Mouse (Mus musculus): Measurements from ENCODE around the gene Chpf2. TPM values are rescaled to one million over a fixed set of nuclear protein-coding genes. Genes with fewer than 3 reads are reported as not detected.
"Not testable (repeated sequence)": the region's sequence is repeated elsewhere in the genome, so short reads cannot be mapped to it uniquely, and the experiment has no call there.

Chpf2 gene
- total RNA-seq (2021) = 10 to 100 TPM; 28.7 to 33.7 TPM

- DNase-seq = peak; percentile 83
- intact Hi-C loops (cut with DNase I) = no loop called here
Observed at GRCm38 (mm10) chr5:24586547-24587199, at the start of gene Chpf2. TSS of gene Chpf2 (plus strand) at chr5:24586741.

- intact Hi-C loops (cut with DNase I) = no loop called here
- peak; percentile 43 for DNase-seq
Observed at GRCm38 (mm10) chr5:24537618-24538017, 48.9 kb upstream of the Chpf2 start.

GRCm38 (mm10) chr5:24539571-24540296 is 46.8 kb upstream of the Chpf2 start:
- no peak for DNase-seq
- intact Hi-C loops (cut with DNase I) = no loop called here

GRCm38 (mm10) chr5:24540387-24541143 is 46.0 kb upstream of the Chpf2 start, which contains the start of gene Asb10:
TSS of gene Asb10 (minus strand) at chr5:24540978.
- intact Hi-C loops (cut with DNase I) = no loop called here
- DNase-seq = peak; percentile 33

GRCm38 (mm10) chr5:24541144-24541569 is 45.4 kb upstream of the Chpf2 start:
- DNase-seq = no peak
- intact Hi-C loops (cut with DNase I) = no loop called here

- intact Hi-C loops (cut with DNase I) = no loop called here
- DNase-seq = no peak
Observed at GRCm38 (mm10) chr5:24542643-24543042, 43.9 kb upstream of the Chpf2 start.

GRCm38 (mm10) chr5:24550598-24551316 is 35.8 kb upstream of the Chpf2 start:
- peak; percentile 67 for DNase-seq
- intact Hi-C loops (cut with DNase I) = no loop called here

- DNase-seq = no peak
- intact Hi-C loops (cut with DNase I) = no loop called here
Observed at GRCm38 (mm10) chr5:24551317-24551688, 35.2 kb upstream of the Chpf2 start.

- intact Hi-C loops (cut with DNase I) = no loop called here
Observed at GRCm38 (mm10) chr5:24553621-24554244, 32.8 kb upstream of the Chpf2 start.

GRCm38 (mm10) chr5:24555335-24555734 is 31.2 kb upstream of the Chpf2 start:
- intact Hi-C loops (cut with DNase I); DNase-seq: not testable (repeated sequence)

More at GRCm38 (mm10) chr5:24553621-24554244, 32.8 kb upstream of the Chpf2 start:
- DNase-seq = no peak

- intact Hi-C loops (cut with DNase I) = no loop called here
- no peak for DNase-seq
Observed at GRCm38 (mm10) chr5:24556709-24557108, 29.8 kb upstream of the Chpf2 start, which contains the start of gene 4931409K22Rik. TSS of gene 4931409K22Rik (minus strand) at chr5:24556809.

GRCm38 (mm10) chr5:24575948-24576347 is 10.6 kb upstream of the Chpf2 start:
- intact Hi-C loops (cut with DNase I) = no loop called here
- no peak for DNase-seq

- DNase-seq = no peak
- intact Hi-C loops (cut with DNase I) = no loop called here
Observed at GRCm38 (mm10) chr5:24576801-24577182, 9.7 kb upstream of the Chpf2 start.

GRCm38 (mm10) chr5:24577183-24577929 is 9.2 kb upstream of the Chpf2 start, which contains the start of gene Abcf2:
TSS of gene Abcf2 (minus strand) at chr5:24577467.
- intact Hi-C loops (cut with DNase I) = no loop called here
- DNase-seq = peak; percentile 100

GRCm38 (mm10) chr5:24578109-24578963 is 8.2 kb upstream of the Chpf2 start:
- intact Hi-C loops (cut with DNase I) = no loop called here
- DNase-seq = no peak

- no peak for DNase-seq
- intact Hi-C loops (cut with DNase I) = no loop called here
Observed at GRCm38 (mm10) chr5:24586106-24586505, 435 bp upstream of the Chpf2 start.

- intact Hi-C loops (cut with DNase I) = no loop called here
- no peak for DNase-seq
Observed at GRCm38 (mm10) chr5:24587200-24587577, 648 bp downstream of the Chpf2 start.

All from left cerebral cortex, postnatal 4 days (tissue).